Mouse (Mus musculus) olfactory bulb, adult 2 months (tissue): ENCODE measurements around the gene Mysm1. TPM values are rescaled to one million over a fixed set of nuclear protein-coding genes. Genes with fewer than 3 reads are reported as not detected.
A peak's percentile ranks its signal among the peaks of the same experiment; 100 is the strongest.

ENCODE experiments used
- H3K27ac ChIP-seq: fragments of 200-500 bp; 2 replicates; pipeline ENCODE4 v1.5.1; 2012; ENCODE audit warnings: low read depth, low read length; ENCODE audit not compliant: insufficient read depth
- H3K4me1 ChIP-seq: fragments of 200-500 bp; 2 replicates; pipeline ENCODE4 v1.6.1; 2012; ENCODE audit warnings: low read length; ENCODE audit not compliant: control insufficient read depth, insufficient read depth
- H3K4me3 ChIP-seq: fragments of 200-500 bp; 2 replicates; pipeline ENCODE4 v1.5.1; 2012; ENCODE audit warnings: mild to moderate bottlenecking, low read depth, low read length, moderate library complexity; ENCODE audit not compliant: insufficient read depth
- CTCF ChIP-seq: fragments of 200-500 bp; IDR thresholded peaks from 2 replicates; pipeline ENCODE4 v1.5.1; 2012; ENCODE audit warnings: low read depth, mild to moderate bottlenecking, low read length, moderate library complexity; ENCODE audit not compliant: insufficient read depth
- POLR2A ChIP-seq: fragments of 200-500 bp; IDR thresholded peaks from 2 replicates; pipeline ENCODE4 v1.6.1; 2012; ENCODE audit warnings: mild to moderate bottlenecking, low read depth, low read length, moderate library complexity; ENCODE audit not compliant: insufficient read depth
- WGBS: fragments of 180-500 bp; shearing (Covaris S2); methylation state at CpG from one replicate; pipeline ENCODE4 v1.1.7; 2018; 5-methylcytosine and 5-hydroxymethylcytosine counted together
- polyA plus RNA-seq: library from polyadenylated mRNA; stranded (reverse); fragments of >200 nt; gene quantifications from 2 replicates; pipeline ENCODE4 v1.2.4, GENCODE M21; 2012; ENCODE audit warnings: low replicate concordance; ENCODE audit not compliant: missing spikeins, insufficient read depth, insufficient read length

Gene Mysm1
- 80.6 TPM in 1 of 2 replicates, not detected in the other for polyA plus RNA-seq

DNA sequence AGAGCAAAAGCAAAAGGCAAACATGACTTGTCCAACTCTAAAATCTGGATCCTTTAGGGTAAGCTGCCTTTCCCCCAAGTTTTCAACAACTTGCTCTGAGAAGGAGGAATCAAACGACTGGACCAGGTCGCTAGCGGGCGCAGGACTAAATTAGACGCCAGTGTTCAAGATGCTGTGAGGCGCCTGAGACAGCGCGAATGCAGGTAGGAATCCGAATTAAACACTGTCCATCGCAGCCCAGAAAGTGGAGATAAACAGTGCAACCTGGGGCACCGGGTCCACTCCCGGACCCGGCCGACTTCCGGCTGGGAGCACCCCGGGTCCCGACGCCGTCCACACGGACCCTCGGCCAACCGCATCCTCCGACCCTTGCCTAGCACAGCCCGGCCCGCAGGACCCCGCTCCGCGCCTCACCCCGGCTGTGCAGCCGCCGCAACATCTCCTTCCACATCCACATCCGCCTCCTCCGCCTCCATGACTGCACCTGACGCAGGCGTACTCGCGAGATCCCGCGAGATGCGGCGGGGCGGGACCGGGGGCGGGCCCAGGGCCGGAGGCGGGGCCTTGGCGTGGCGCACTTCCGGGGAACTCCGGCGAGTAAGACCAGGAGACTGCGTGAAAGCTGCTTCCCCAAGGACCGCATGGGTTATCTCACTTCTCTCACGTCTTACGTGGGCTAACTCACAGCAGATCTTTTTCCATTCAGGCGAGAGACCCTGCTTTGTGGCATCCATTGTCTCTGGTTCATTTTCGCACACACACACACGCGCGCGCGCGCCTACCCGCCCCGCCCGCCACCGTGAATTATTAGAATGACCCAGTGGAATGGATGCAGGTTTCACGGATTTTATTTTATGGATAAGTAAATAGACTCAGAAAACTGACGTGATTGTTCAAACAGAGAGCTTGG, at the start of gene Mysm1:
TSS of gene Mysm1 (minus strand) at position 511 of the 910 bp plus-strand sequence.
- H3K4me3 ChIP-seq: peak within 1 kb of the TSS; percentile 89
- WGBS: under 1% methylated on average over 69 of the region's 69 CpGs
- peak within 1 kb of the TSS; percentile 76 for H3K27ac ChIP-seq
- TF ChIP-seq POLR2A (peak; percentile 96), CTCF (no peak)
- H3K4me1 ChIP-seq: no peaks in the 10 kb centered on the region

DNA sequence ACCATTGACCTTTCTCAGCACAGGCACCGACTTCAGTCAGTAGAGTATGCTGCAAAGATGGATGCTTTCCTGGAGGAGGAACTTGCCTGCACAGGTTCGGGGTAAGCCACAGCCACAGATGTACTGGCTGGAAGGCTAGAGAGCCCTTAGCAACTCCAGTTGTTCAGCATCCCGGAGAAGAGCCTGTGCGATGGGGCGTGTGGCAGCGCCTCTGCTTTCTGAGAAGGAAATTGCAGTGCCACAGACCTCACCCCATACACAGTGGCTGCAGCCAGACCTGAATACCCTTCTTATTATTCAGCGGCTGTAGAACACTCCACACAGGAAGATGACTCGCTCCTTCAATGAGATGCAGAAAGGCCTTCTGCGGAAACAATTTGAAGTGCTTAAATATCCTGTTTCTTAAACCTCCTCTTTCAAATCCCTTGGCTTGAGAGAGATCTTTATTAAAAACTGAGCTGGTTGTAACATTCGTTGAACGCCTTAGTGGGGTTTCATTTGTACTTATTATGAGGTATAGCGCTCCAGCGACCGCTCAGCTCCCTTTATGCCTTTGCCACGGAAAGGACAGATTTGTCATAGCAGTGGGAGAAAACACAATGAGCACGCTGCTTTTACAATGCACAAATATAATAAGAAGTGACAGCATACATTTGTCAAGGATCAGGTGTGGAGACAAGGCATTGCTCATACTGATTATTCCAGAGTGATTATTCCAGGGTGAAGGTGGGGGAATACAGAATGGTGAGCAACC, 47.1 kb upstream of the Mysm1 start:
- H3K4me1 ChIP-seq: peaks cover 6% of the 10 kb centered on the region; the same call in 1 of the 2 replicates

DNA sequence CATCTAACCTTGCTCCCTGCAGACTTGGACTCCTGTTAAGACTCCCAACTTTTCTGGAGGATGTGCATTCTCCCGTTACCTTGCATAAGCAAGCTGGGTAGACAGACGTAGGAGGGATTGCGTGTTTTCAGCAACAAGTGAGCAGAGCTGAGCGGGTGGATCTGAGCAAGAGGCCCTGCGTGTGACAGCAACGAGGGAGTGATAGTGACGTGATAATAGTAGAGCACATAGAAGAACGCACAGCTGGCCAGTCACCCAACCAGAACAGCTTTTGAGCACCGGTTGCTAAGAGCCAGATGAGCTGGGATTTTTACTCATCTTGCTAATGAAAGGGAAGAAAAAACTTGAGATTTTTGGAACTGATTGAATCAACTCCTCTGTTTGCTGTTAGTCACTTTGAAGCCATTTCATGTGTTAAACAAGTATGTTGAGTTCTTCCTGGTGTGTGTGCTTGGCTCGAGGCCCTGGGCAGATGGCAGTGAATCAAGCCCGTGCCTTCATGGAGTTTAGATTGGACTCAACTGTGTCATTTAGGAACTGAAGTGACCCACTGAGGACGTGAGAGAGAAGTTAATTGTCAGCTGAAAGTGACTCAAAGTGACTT, 44.6 kb upstream of the Mysm1 start:
- H3K27ac ChIP-seq: no peak overlapping the region
- H3K4me3 ChIP-seq: no peak overlapping the region
- peaks cover 6% of the 10 kb centered on the region; the same call in 1 of the 2 replicates for H3K4me1 ChIP-seq
- WGBS: 30% methylated on average over 12 of the region's 12 CpGs
- TF ChIP-seq CTCF (no peak), POLR2A (no peak)

More for the DNA sequence above, 47.1 kb upstream of the Mysm1 start:
- no peak for TF ChIP-seq POLR2A
- TF ChIP-seq CTCF: no peak
- 69% methylated on average over 16 of the region's 16 CpGs for WGBS
- Histone ChIP-seq H3K4me3 (no peak overlapping the region), H3K27ac (no peak overlapping the region)

DNA sequence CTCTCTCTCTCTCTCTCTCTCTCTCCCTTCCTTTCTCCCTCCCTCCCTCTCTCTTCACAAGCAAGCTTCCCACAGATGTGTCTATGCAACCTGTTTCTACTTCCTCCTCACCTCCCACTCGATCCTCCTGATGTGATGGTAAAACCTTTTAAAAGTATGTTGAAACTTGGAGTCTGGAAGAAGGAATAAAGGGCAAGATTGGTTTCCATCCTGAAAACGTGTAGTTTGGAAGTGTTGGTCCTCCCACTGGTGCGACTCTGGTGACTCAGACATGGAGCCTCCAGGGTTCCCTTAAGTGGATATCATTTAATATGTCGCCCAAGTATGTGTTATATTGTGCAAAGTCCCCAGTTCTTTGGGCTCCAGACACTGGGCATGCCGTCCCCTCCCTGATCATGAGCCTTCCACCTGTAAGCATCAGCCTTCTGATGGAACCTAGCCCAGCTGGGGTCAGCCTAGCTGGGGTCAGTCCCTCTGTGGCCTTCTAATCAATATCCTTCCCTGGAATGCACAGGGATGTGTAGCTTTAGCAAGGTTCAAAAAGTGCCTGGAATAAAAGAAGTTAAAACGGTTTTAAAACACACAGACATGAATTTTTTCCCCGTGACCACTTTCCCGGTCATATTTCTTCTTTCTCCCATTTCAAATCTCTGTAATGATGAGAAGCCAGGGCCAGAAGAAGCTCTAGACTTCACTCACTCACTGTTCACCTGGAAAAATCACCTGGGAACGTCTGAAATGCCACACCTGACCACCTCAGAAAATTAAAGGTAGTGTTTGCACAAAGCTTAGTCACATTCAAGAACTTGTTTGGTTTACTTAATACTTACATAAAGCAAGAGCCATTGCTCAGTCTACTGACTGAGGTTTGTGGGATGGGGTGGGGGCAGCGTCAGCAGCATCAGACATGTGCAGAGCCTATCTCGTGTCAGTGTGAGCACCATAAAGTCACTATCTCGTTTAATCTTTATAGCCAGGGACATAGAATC, 43.0 kb upstream of the Mysm1 start:
- H3K27ac ChIP-seq: no peak overlapping the region
- H3K4me3 ChIP-seq: no peak overlapping the region
- TF ChIP-seq POLR2A: no peak
- TF ChIP-seq CTCF: no peak
- peaks cover 6% of the 10 kb centered on the region; the same call in 1 of the 2 replicates for H3K4me1 ChIP-seq
- 87% methylated on average over 12 of the region's 12 CpGs for WGBS

DNA sequence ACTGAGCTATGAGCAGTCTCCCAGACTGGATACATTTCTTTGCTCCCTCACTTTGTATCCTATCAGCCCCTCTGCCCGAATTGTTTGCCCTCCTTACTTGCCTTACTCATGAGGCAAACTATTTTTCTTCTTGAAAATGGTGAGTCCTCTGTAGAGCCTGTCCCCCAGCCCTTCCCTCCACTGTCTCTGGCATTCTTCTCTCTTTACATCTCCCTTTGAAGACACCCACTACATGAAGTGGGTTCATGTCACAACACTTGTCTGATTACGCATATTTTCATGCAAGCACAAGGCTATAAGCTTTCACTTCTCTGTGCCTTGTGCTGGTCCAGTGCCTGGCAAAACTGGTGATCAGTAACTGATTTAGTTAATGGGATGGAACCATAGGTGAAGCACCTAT, 41.3 kb upstream of the Mysm1 start:
- 91% methylated on average over 2 of the region's 2 CpGs for WGBS
- Histone ChIP-seq H3K27ac (no peak overlapping the region), H3K4me3 (no peak overlapping the region), H3K4me1 (peaks cover 3% of the 10 kb centered on the region; the same call in 1 of the 2 replicates)
- TF ChIP-seq CTCF (no peak), POLR2A (no peak)

DNA sequence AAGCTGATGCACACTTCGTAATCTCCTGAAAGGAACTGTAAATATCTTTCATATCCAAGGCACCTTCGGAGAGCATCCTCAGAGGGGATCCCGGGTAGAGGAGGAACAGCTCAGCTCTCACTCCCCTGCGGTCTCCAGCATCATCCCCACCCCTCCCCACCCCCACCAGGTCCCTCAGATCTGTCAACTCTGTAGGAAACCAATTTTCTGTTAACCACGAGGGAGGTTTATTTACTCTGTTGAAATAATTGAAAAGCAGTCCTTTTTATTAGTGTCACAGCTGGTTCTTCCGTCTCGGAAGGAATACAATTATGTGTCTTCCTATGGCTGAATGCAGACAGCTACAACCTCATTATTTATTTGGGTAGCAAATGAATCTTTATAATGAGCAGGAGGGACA, 39.3 kb upstream of the Mysm1 start:
- peaks cover under 1% of the 10 kb centered on the region; the same call in 1 of the 2 replicates for H3K4me1 ChIP-seq
- no peak overlapping the region for H3K4me3 ChIP-seq
- no peak overlapping the region for H3K27ac ChIP-seq
- WGBS: 33% methylated on average over 7 of the region's 7 CpGs
- TF ChIP-seq POLR2A: no peak
- TF ChIP-seq CTCF: no peak

DNA sequence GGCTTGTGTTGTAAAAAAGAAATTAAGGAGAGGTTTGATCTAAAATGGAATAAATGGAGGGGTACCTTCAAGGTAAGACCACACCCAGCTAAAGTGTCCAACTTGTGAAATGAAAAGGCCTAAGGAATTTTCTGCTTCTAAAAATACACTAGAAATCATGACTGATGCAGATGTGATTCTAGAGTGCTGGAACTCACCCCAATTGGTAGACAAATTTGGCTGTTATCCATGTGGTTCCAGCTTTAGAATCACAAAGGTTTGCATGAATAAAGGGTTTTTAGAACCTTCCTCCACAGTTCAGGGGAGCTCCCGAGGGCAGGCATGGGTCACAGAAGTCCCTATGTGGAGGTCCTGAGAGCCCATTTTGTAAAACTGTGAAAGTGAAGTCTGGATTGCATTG, 33.8 kb upstream of the Mysm1 start:
- H3K27ac ChIP-seq: no peak overlapping the region
- TF ChIP-seq CTCF: no peak
- no peak for TF ChIP-seq POLR2A
- 71% methylated on average over 1 of the region's 1 CpGs for WGBS
- no peaks in the 10 kb centered on the region for H3K4me1 ChIP-seq
- H3K4me3 ChIP-seq: no peak overlapping the region

DNA sequence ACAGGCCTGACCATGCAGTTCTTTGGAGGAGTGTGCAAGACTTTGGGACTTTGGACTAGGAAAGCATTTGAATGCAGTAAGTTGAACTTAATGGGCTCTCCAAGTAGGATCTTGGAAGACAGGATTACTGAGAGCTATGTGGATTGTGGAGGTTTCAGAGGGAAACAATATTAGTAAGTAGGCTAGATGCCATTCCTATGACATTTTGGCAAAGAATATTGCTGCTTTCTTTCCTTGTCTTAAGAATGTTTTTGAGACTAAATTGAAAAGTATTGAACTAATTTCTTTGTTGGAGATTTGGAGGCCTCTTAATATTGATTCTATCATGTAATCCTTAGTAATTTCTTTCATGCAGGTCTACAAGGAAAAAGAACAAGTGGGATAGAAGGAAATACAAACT, 33.4 kb upstream of the Mysm1 start:
- TF ChIP-seq CTCF (no peak), POLR2A (no peak)

More for the DNA sequence above, 33.4 kb upstream of the Mysm1 start:
- H3K4me1 ChIP-seq: no peaks in the 10 kb centered on the region
- no peak overlapping the region for H3K4me3 ChIP-seq
- no peak overlapping the region for H3K27ac ChIP-seq
